Mouse (Mus musculus): ENCODE measurements around the gene Bbs9.

DNA sequence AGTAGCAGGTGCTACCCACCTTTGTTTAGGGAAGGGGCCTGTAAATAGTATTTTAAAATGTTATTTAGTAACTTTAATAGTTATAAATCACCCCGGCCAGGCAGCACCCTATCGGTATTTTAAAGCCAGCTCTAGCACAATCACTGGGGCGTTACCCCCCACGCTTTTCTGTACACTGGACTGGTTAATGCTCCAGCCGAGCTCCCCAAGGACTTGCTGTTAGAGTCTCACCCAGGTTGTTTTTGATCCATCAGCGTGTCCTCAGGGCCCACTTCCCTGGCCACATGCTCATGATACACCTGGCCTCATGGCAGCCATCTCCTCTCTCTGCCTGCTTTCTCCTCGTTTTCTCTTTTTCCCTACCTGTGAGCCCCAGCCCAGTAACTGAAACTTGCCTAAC lies 301.9 kb downstream of the Bbs9 start:
- no peak for TF ChIP-seq CTCF (IDR thresholded peaks at IDR 0.05)
- no peak for TF ChIP-seq EP300 (IDR thresholded peaks at IDR 0.05)
